ENCODE assay signal across 8 mouse cellular contexts in genomic region chr11:5443511-5444233, GRCm38 (mm10). TPM values are rescaled to one million over a fixed set of nuclear protein-coding genes. Genes with fewer than 3 reads are reported as not detected.
DNase-seq lines count a peak whose midpoint lies in the region; ATAC-seq lines count a peak whose summit lies in the region.

No protein-coding gene starts in this region.

- no peaks in the 10 kb centered on the region for H3K27me3 ChIP-seq in embryonic facial prominence, embryonic 13.5 days
- no peaks in the 10 kb centered on the region for H3K27me3 ChIP-seq in midbrain, embryonic 13.5 days
- no peaks in the 10 kb centered on the region for H3K27me3 ChIP-seq in stomach, embryonic 15.5 days (replicated peaks)

- peak overlapping the region; percentile 87 for H3K9ac ChIP-seq in embryonic facial prominence, embryonic 13.5 days
- H3K9ac ChIP-seq in midbrain, embryonic 13.5 days (replicated peaks), result peak overlapping the region; percentile 81
- H3K9ac ChIP-seq in stomach, embryonic 15.5 days, result peak overlapping the region; percentile 76

- under 1% methylated on average over 38 of the region's 38 CpGs for WGBS in embryonic facial prominence, embryonic 13.5 days
- under 1% methylated on average over 38 of the region's 38 CpGs for WGBS in midbrain, embryonic 13.5 days
- 2% methylated on average over 38 of the region's 38 CpGs for WGBS in stomach, embryonic 15.5 days

- H3K4me1 ChIP-seq in embryonic facial prominence, embryonic 13.5 days, result peaks cover 30% of the 10 kb centered on the region
- H3K4me1 ChIP-seq in midbrain, embryonic 13.5 days (replicated peaks), result peaks cover 30% of the 10 kb centered on the region
- H3K4me1 ChIP-seq in stomach, embryonic 15.5 days, result 0 out of 2 replicates have a peak, but pooled peaks cover 10% of the 10 kb centered on the region

- H3K27ac ChIP-seq in embryonic facial prominence, embryonic 13.5 days, result peak overlapping the region; percentile 76
- peak overlapping the region; percentile 44; the same call in 1 of the 2 replicates for H3K27ac ChIP-seq in midbrain, embryonic 13.5 days
- peak overlapping the region; percentile 86 for H3K27ac ChIP-seq in stomach, embryonic 15.5 days

- intact Hi-C loops in heart, postnatal 25 days (cut with DNase I), result no loop called here
- intact Hi-C loops in heart, postnatal 10 days (cut with DNase I), result no loop called here

- peak; percentile 20 to 44 for DNase-seq in heart, adult 18-20 months
- no peak for DNase-seq in heart, postnatal 25 days (ENCODE audit: low spot score)
- DNase-seq in R1 (ENCODE audit: low read depth, low spot score), result peak; percentile 58
- peak; percentile 40 to 47 for DNase-seq in heart, postnatal 10 days
- peak; percentile 37 to 59 for DNase-seq in kidney, postnatal 4 days

- H3K4me2 ChIP-seq in embryonic facial prominence, embryonic 13.5 days, result peak overlapping the region; percentile 95
- peak overlapping the region; percentile 95 for H3K4me2 ChIP-seq in midbrain, embryonic 13.5 days (replicated peaks)
- H3K4me2 ChIP-seq in stomach, embryonic 15.5 days, result peak overlapping the region; percentile 93

- no peak for ATAC-seq in embryonic facial prominence, embryonic 13.5 days (ENCODE audit: insufficient number of reproducible peaks, insufficient read depth, low FRiP score, low TSS enrichment, low read depth)
- ATAC-seq in midbrain, embryonic 13.5 days, result peak; percentile 48
- ATAC-seq in stomach, embryonic 15.5 days (ENCODE audit: insufficient read depth, low FRiP score, low read depth), result 0 out of 2 replicates have a peak, but pooled peaks have one; percentile 14

- H3K36me3 ChIP-seq in embryonic facial prominence, embryonic 13.5 days, result no peaks in the 10 kb centered on the region
- H3K36me3 ChIP-seq in midbrain, embryonic 13.5 days, result no peaks in the 10 kb centered on the region
- H3K36me3 ChIP-seq in stomach, embryonic 15.5 days, result no peaks in the 10 kb centered on the region

- no peaks in the 10 kb centered on the region for H3K9me3 ChIP-seq in embryonic facial prominence, embryonic 13.5 days
- no peaks in the 10 kb centered on the region for H3K9me3 ChIP-seq in midbrain, embryonic 13.5 days
- H3K9me3 ChIP-seq in stomach, embryonic 15.5 days, result no peaks in the 10 kb centered on the region

- H3K4me3 ChIP-seq in embryonic facial prominence, embryonic 13.5 days, result peak overlapping the region; percentile 88
- H3K4me3 ChIP-seq in midbrain, embryonic 13.5 days (replicated peaks), result peak overlapping the region; percentile 84
- H3K4me3 ChIP-seq in stomach, embryonic 15.5 days (replicated peaks), result peak overlapping the region; percentile 85

RNA-seq across cellular contexts. Expression of gene Znrf3, which starts 1.0 kb away (rescaled TPM):
- 1 to 10 TPM; 7.3 to 7.5 TPM for total RNA-seq in heart, adult 18-20 months (2021)
- 1 to 10 TPM; 9.4 to 9.7 TPM for total RNA-seq in heart, postnatal 25 days (2021)
- polyA plus RNA-seq in embryonic facial prominence, embryonic 13.5 days (2015; fragmentation: Nextera tagmentation; extraction: Ambion mirVana), result 16.2 and 17.6 TPM in 2 replicates
- total RNA-seq in heart, postnatal 10 days (2021), result 10 to 100 TPM; 11.9 to 14.7 TPM
- polyA plus RNA-seq in midbrain, embryonic 13.5 days (2015; fragmentation: Nextera tagmentation; extraction: Ambion mirVana), result 8.0 and 9.6 TPM in 2 replicates
- 12.9 and 13.4 TPM in 2 replicates for polyA plus RNA-seq in stomach, embryonic 15.5 days (2015; fragmentation: Nextera tagmentation; extraction: Ambion mirVana)
